Mouse (Mus musculus) cerebellum, adult 2 months (tissue): ENCODE results near the gene Psap. TPM values are rescaled to one million over a fixed set of nuclear protein-coding genes. Genes with fewer than 3 reads are reported as not detected.
A peak's percentile ranks its signal among the peaks of the same experiment; 100 is the strongest.

ENCODE experiments used
- DNase-seq, 2 experiments: peaks; one replicate each; pipeline ENCODE4 v3.0.0; 2021
- H3K27ac ChIP-seq: fragments of 200-500 bp; 2 replicates; pipeline ENCODE4 v1.5.1; 2012; ENCODE audit warnings: low read length, control low read depth, inconsistent platforms; ENCODE audit not compliant: insufficient read depth
- H3K27me3 ChIP-seq: fragments of 200-500 bp; 2 replicates; pipeline ENCODE4 v1.6.1; 2012; ENCODE audit warnings: inconsistent platforms, mild to moderate bottlenecking, low read length, moderate library complexity; ENCODE audit not compliant: control insufficient read depth, insufficient read depth
- H3K4me1 ChIP-seq: fragments of 200-500 bp; 2 replicates; pipeline ENCODE4 v1.6.1; 2011; ENCODE audit warnings: low read length; ENCODE audit not compliant: control insufficient read depth, insufficient read depth
- H3K4me3 ChIP-seq: fragments of 200-500 bp; replicated peaks from 2 replicates; pipeline ENCODE3; 2011; ENCODE audit warnings: mild to moderate bottlenecking, low read depth, low read length, control low read depth; ENCODE audit not compliant: insufficient read depth
- CTCF ChIP-seq: fragments of 200-500 bp; IDR thresholded peaks from 2 replicates; pipeline ENCODE4 v1.5.1; 2011; ENCODE audit warnings: low read depth, mild to moderate bottlenecking, control low read depth, low read length, moderate library complexity, borderline replicate concordance; ENCODE audit not compliant: insufficient read depth
- POLR2A ChIP-seq: fragments of 200-500 bp; IDR thresholded peaks from 2 replicates; pipeline ENCODE4 v1.6.1; 2011; ENCODE audit warnings: low read length, control low read depth, borderline replicate concordance; ENCODE audit not compliant: insufficient read depth
- WGBS: fragments of 180-500 bp; shearing (Covaris S2); methylation state at CpG from one replicate; pipeline ENCODE4 v1.1.7; 2018; 5-methylcytosine and 5-hydroxymethylcytosine counted together
- polyA plus RNA-seq: library from polyadenylated mRNA; depleted of rRNA; stranded (reverse); fragments of >200 nt; gene quantifications from 2 replicates; pipeline ENCODE4 v1.2.3, GENCODE M21; 2012; rRNA removed

The Psap gene
- polyA plus RNA-seq, 1 experiment, result 2,061 TPM

DNA sequence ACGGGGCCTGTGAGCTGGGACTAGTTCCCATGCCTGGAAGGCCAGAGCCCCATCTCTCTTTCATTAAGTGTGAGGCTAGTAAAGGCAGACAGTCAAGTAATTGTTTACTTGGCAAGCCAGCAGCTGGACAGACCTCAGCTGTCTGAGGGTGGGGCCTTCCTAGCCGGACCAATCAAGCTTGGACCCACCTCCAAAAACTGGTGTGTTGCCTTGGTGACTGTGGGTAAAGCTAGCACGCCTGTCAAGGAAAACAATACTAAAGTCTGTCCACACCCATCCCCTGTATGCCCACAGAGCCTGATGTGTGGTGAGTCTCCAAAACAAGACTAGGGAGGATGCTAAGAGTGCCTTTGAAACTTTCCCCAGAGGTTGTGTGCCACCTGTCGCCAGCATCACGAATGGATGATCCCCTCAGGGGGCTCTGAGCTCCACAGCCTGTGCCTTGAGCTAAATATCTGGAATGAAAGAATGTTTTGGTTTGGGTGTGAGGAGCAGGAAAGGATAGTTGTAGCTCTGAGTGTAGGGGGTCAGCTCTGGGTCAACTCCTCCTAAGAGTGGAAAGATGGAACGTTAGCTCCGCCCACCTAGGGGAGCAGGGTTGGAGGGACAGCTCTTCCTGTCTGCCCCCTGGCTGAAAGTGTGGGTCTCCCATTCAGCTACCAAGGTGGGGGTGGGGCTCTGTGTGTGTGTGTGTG lies 74.5 kb downstream of the Psap start:
- H3K27ac ChIP-seq, result peak overlapping the region; percentile 13; the same call in 1 of the 2 replicates
- WGBS, result 34% methylated on average over 7 of the region's 7 CpGs
- TF ChIP-seq CTCF (no peak), POLR2A (no peak)
- H3K4me1 ChIP-seq, result no peaks in the 10 kb centered on the region
- peaks cover under 1% of the 10 kb centered on the region; the same call in 1 of the 2 replicates for H3K27me3 ChIP-seq
- DNase-seq, result no peak
- H3K4me3 ChIP-seq, result no peak overlapping the region

Other genes with a start within 250 kb of the Psap start
- gene Spock2, start 171.4 kb upstream of the Psap start, polyA plus RNA-seq, result 499 and 502 TPM in 2 replicates
- 2.2 TPM in 2 replicates for gene Chst3, start 58.4 kb upstream of the Psap start, polyA plus RNA-seq
- gene Vsir, start 69.2 kb downstream of the Psap start, polyA plus RNA-seq, result 15.8 and 17.0 TPM in 2 replicates
- 1.7 TPM in 2 replicates for gene Gm17455, start 122.1 kb downstream of the Psap start, polyA plus RNA-seq